Mouse (Mus musculus): ENCODE measurements around the gene H2afy.
A peak's percentile ranks its signal among the peaks of the same experiment; 100 is the strongest.
"Not testable (repeated sequence)": the region's sequence is repeated elsewhere in the genome, so short reads cannot be mapped to it uniquely, and the experiment has no call there.

The H2afy gene

GRCm38 (mm10) chr13:56071586-56072267, 64.4 kb downstream of the H2afy start:
- DNase-seq (ENCODE audit: low read depth, low spot score), result no peak

- no peak for DNase-seq (ENCODE audit: low read depth, low spot score)
Observed at GRCm38 (mm10) chr13:56069643-56070042, 66.5 kb downstream of the H2afy start.

GRCm38 (mm10) chr13:56068517-56068916, 67.6 kb downstream of the H2afy start:
- DNase-seq (ENCODE audit: low read depth, low spot score), result no peak

GRCm38 (mm10) chr13:56066904-56067303, 69.3 kb downstream of the H2afy start:
- DNase-seq (ENCODE audit: low read depth, low spot score), result no peak

- peak; percentile 57 for DNase-seq (ENCODE audit: low read depth, low spot score)
Observed at GRCm38 (mm10) chr13:56066152-56066551, 70.0 kb downstream of the H2afy start.

GRCm38 (mm10) chr13:56057761-56058160, 78.4 kb downstream of the H2afy start:
- no peak for DNase-seq (ENCODE audit: low read depth, low spot score)

GRCm38 (mm10) chr13:56055720-56056119, 80.4 kb downstream of the H2afy start:
- no peak for DNase-seq (ENCODE audit: low read depth, low spot score)

GRCm38 (mm10) chr13:56054089-56054488, 82.1 kb downstream of the H2afy start:
- no peak for DNase-seq (ENCODE audit: low read depth, low spot score)

GRCm38 (mm10) chr13:56052781-56053180, 83.4 kb downstream of the H2afy start:
- DNase-seq (ENCODE audit: low read depth, low spot score), result peak; percentile 72

GRCm38 (mm10) chr13:56050246-56050645, 85.9 kb downstream of the H2afy start:
- no peak for DNase-seq (ENCODE audit: low read depth, low spot score)

GRCm38 (mm10) chr13:56042221-56042620, 93.9 kb downstream of the H2afy start:
- DNase-seq (ENCODE audit: low read depth, low spot score), result peak; percentile 74

GRCm38 (mm10) chr13:56040621-56041020, 95.5 kb downstream of the H2afy start:
- no peak for DNase-seq (ENCODE audit: low read depth, low spot score)

GRCm38 (mm10) chr13:56039610-56040371, 96.4 kb downstream of the H2afy start:
- DNase-seq (ENCODE audit: low read depth, low spot score), result no peak

GRCm38 (mm10) chr13:56029006-56029405, 107.2 kb downstream of the H2afy start:
- no peak for DNase-seq (ENCODE audit: low read depth, low spot score)

- not testable (repeated sequence) for DNase-seq (ENCODE audit: low read depth, low spot score)
Observed at GRCm38 (mm10) chr13:56027996-56028395, 108.2 kb downstream of the H2afy start.

- no peak for DNase-seq (ENCODE audit: low read depth, low spot score)
Observed at GRCm38 (mm10) chr13:56026623-56027022, 109.5 kb downstream of the H2afy start.

- DNase-seq (ENCODE audit: low read depth, low spot score), result no peak
Observed at GRCm38 (mm10) chr13:56026026-56026425, 110.1 kb downstream of the H2afy start.

GRCm38 (mm10) chr13:56025027-56025410, 111.1 kb downstream of the H2afy start:
- no peak for DNase-seq (ENCODE audit: low read depth, low spot score)

GRCm38 (mm10) chr13:56024410-56025026, 111.6 kb downstream of the H2afy start:
- DNase-seq (ENCODE audit: low read depth, low spot score), result no peak
